Mouse (Mus musculus) limb, embryonic 14.5 days (tissue): ENCODE measurements around the gene Grm4. TPM values are rescaled to one million over a fixed set of nuclear protein-coding genes. Genes with fewer than 3 reads are reported as not detected.
A peak's percentile ranks its signal among the peaks of the same experiment; 100 is the strongest.

Source experiments
- ATAC-seq: fragments of 200-750 bp; cut with Nextera tagmentation; 2 replicates; pipeline ENCODE4 v1.8.0; 2017; ENCODE audit warnings: low read depth, moderate number of reproducible peaks, moderate TSS enrichment; ENCODE audit not compliant: low FRiP score
- DNase-seq: peaks from one replicate; pipeline ENCODE4 v3.0.0-alpha.2; 2015; ENCODE audit warnings: low spot score
- H3K27ac ChIP-seq: fragments of 300-500 bp; sonication (generic); replicated peaks from 2 replicates; pipeline ENCODE4 v1.5.1; 2014; ENCODE audit warnings: low read depth, mild to moderate bottlenecking, low read length, moderate library complexity, mixed read lengths
- H3K27me3 ChIP-seq: fragments of 300-500 bp; sonication (generic); 2 replicates; pipeline ENCODE4 v1.6.1; 2014; ENCODE audit warnings: low read length, mixed read lengths; ENCODE audit not compliant: control insufficient read depth, insufficient read depth
- H3K36me3 ChIP-seq: fragments of 300-500 bp; sonication (generic); 2 replicates; pipeline ENCODE4 v1.6.1; 2014; ENCODE audit warnings: mild to moderate bottlenecking, low read length, moderate library complexity, mixed read lengths; ENCODE audit not compliant: control insufficient read depth, insufficient read depth
- H3K4me1 ChIP-seq: fragments of 300-500 bp; sonication (generic); 2 replicates; pipeline ENCODE4 v1.6.1; 2014; ENCODE audit warnings: antibody characterized with exemption, low read length, mixed read lengths; ENCODE audit not compliant: control insufficient read depth, insufficient read depth
- H3K4me2 ChIP-seq: fragments of 300-500 bp; sonication (generic); replicated peaks from 2 replicates; pipeline ENCODE4 v1.6.1; 2014; ENCODE audit warnings: low read depth, mild to moderate bottlenecking, low read length, moderate library complexity; ENCODE audit not compliant: severe bottlenecking
- H3K4me3 ChIP-seq: fragments of 300-500 bp; sonication (generic); replicated peaks from 2 replicates; pipeline ENCODE4 v1.5.1; 2014; ENCODE audit warnings: low read length
- H3K9ac ChIP-seq: fragments of 300-500 bp; sonication (generic); 2 replicates; pipeline ENCODE4 v1.6.1; 2014; ENCODE audit warnings: mild to moderate bottlenecking, low read depth, low read length, moderate library complexity; ENCODE audit not compliant: severe bottlenecking
- H3K9me3 ChIP-seq: fragments of 300-500 bp; sonication (generic); 2 replicates; pipeline ENCODE4 v1.6.1; 2016; ENCODE audit warnings: low read length; ENCODE audit not compliant: control insufficient read depth
- POLR2A ChIP-seq: fragments of 200-500 bp; IDR thresholded peaks from 2 replicates; pipeline ENCODE4 v1.8.0; 2012; ENCODE audit warnings: inconsistent platforms, mild to moderate bottlenecking, moderate library complexity, borderline replicate concordance; ENCODE audit not compliant: insufficient read depth, insufficient read length; ENCODE audit errors: extremely low read depth
- WGBS: fragments of 180-500 bp; shearing (Covaris S2); extraction: QIAGEN DNeasy Blood & Tissue Kit; methylation state at CpG from one replicate; pipeline ENCODE4 v1.1.7; 2014; 5-methylcytosine and 5-hydroxymethylcytosine counted together
- polyA plus RNA-seq, 2 experiments: library from polyadenylated mRNA; depleted of rRNA in 1 of 2; stranded (reverse) in 1 of 2; unstranded in 1 of 2; fragments of >200 nt; fragmentation: Nextera tagmentation in 1 of 2; extraction: Ambion mirVana in 1 of 2; gene quantifications; 2 replicates each; pipeline versions ENCODE4 v1.2.1 to v1.2.3; 2012 to 2014

The Grm4 gene
- polyA plus RNA-seq, 2 experiments = 1.0 to 1.6 TPM

- ATAC-seq = no peak
- no peak for DNase-seq
- no peaks in the 10 kb centered on the region for H3K4me1 ChIP-seq
- no peak overlapping the region for H3K27ac ChIP-seq
- H3K4me3 ChIP-seq = no peak overlapping the region
- WGBS = 22% methylated on average over 13 of the region's 13 CpGs
- no peaks in the 10 kb centered on the region for H3K36me3 ChIP-seq
- H3K27me3 ChIP-seq = no peaks in the 10 kb centered on the region
- no peak overlapping the region for H3K4me2 ChIP-seq
- no peak overlapping the region; the same call in 1 of the 2 replicates for H3K9ac ChIP-seq
- no peak for TF ChIP-seq POLR2A
- no peaks in the 10 kb centered on the region for H3K9me3 ChIP-seq
Observed at GRCm38 (mm10) chr17:27401200-27401599, 120.0 kb downstream of the Grm4 start.

- Histone ChIP-seq H3K27me3 (no peaks in the 10 kb centered on the region), H3K4me2 (no peak overlapping the region), H3K4me3 (no peak overlapping the region), H3K4me1 (peaks cover 3% of the 10 kb centered on the region), H3K9ac (no peak overlapping the region), H3K9me3 (no peaks in the 10 kb centered on the region), H3K27ac (no peak overlapping the region), H3K36me3 (no peaks in the 10 kb centered on the region)
- ATAC-seq (no peak), DNase-seq (no peak)
- WGBS = 53% methylated on average over 5 of the region's 5 CpGs
- TF ChIP-seq POLR2A = no peak
Observed at GRCm38 (mm10) chr17:27393931-27394330, 127.3 kb downstream of the Grm4 start.

GRCm38 (mm10) chr17:27393432-27393831 lies 127.8 kb downstream of the Grm4 start:
- H3K4me3 ChIP-seq = no peak overlapping the region
- H3K4me2 ChIP-seq = no peak overlapping the region
- WGBS = 83% methylated on average over 4 of the region's 4 CpGs
- no peak overlapping the region for H3K9ac ChIP-seq
- DNase-seq (no peak), ATAC-seq (no peak)
- peaks cover 3% of the 10 kb centered on the region for H3K4me1 ChIP-seq
- no peak overlapping the region for H3K27ac ChIP-seq
- TF ChIP-seq POLR2A = no peak
- no peaks in the 10 kb centered on the region for H3K27me3 ChIP-seq
- H3K9me3 ChIP-seq = no peaks in the 10 kb centered on the region
- no peaks in the 10 kb centered on the region for H3K36me3 ChIP-seq

- no peaks in the 10 kb centered on the region for H3K27me3 ChIP-seq
- H3K4me1 ChIP-seq = peaks cover 3% of the 10 kb centered on the region
- H3K4me3 ChIP-seq = no peak overlapping the region
- ATAC-seq (peak; percentile 65), DNase-seq (peak; percentile 7)
- TF ChIP-seq POLR2A = no peak
- H3K27ac ChIP-seq = no peak overlapping the region
- no peaks in the 10 kb centered on the region for H3K9me3 ChIP-seq
- no peak overlapping the region for H3K4me2 ChIP-seq
- no peaks in the 10 kb centered on the region for H3K36me3 ChIP-seq
- 37% methylated on average over 8 of the region's 8 CpGs for WGBS
- H3K9ac ChIP-seq = no peak overlapping the region
Observed at GRCm38 (mm10) chr17:27392918-27393317, 128.3 kb downstream of the Grm4 start.

- peaks cover 12% of the 10 kb centered on the region for H3K4me1 ChIP-seq
- 85% methylated on average over 8 of the region's 8 CpGs for WGBS
- H3K9me3 ChIP-seq = no peaks in the 10 kb centered on the region
- no peak for TF ChIP-seq POLR2A
- H3K36me3 ChIP-seq = no peaks in the 10 kb centered on the region
- no peak overlapping the region for H3K4me3 ChIP-seq
- no peak for ATAC-seq
- H3K27me3 ChIP-seq = no peaks in the 10 kb centered on the region
- H3K27ac ChIP-seq = no peak overlapping the region
- no peak overlapping the region for H3K9ac ChIP-seq
- no peak overlapping the region for H3K4me2 ChIP-seq
- DNase-seq = no peak
Observed at GRCm38 (mm10) chr17:27390019-27390418, 131.2 kb downstream of the Grm4 start.
